Mouse (Mus musculus) lung, postnatal 0 days (tissue): ENCODE measurements around the gene Mical3. TPM values are rescaled to one million over a fixed set of nuclear protein-coding genes. Genes with fewer than 3 reads are reported as not detected.
A peak's percentile ranks its signal among the peaks of the same experiment; 100 is the strongest.

Experiments
- ATAC-seq: fragments of 200-750 bp; cut with Nextera tagmentation; 2 replicates; pipeline ENCODE4 v1.8.0; 2017; ENCODE audit warnings: moderate library complexity
- DNase-seq: peaks from one replicate; pipeline ENCODE4 v3.0.0-alpha.2; 2016; ENCODE audit warnings: low spot score
- H3K27ac ChIP-seq: fragments of 300-500 bp; sonication (generic); 2 replicates; pipeline ENCODE4 v1.5.1; 2014; ENCODE audit warnings: antibody characterized with exemption, mild to moderate bottlenecking, low read length, mixed read lengths
- H3K27me3 ChIP-seq: fragments of 300-500 bp; sonication (generic); replicated peaks from 2 replicates; pipeline ENCODE4 v1.6.1; 2014; ENCODE audit warnings: low read length, mixed read lengths; ENCODE audit not compliant: insufficient read depth
- H3K36me3 ChIP-seq: fragments of 300-500 bp; sonication (generic); 2 replicates; pipeline ENCODE4 v1.6.1; 2014; ENCODE audit warnings: low read length, mixed read lengths; ENCODE audit not compliant: insufficient read depth
- H3K4me1 ChIP-seq: fragments of 300-500 bp; sonication (generic); 2 replicates; pipeline ENCODE4 v1.6.1; 2014; ENCODE audit warnings: antibody characterized with exemption, low read depth, low read length, mixed read lengths; ENCODE audit not compliant: insufficient read depth
- H3K4me2 ChIP-seq: fragments of 300-500 bp; sonication (generic); replicated peaks from 2 replicates; pipeline ENCODE4 v1.6.1; 2014; ENCODE audit warnings: low read depth, mild to moderate bottlenecking, low read length, moderate library complexity, mixed read lengths
- H3K4me3 ChIP-seq: fragments of 300-500 bp; sonication (generic); 2 replicates; pipeline ENCODE4 v1.5.1; 2014; ENCODE audit warnings: low read depth, low read length
- H3K9ac ChIP-seq: fragments of 300-500 bp; sonication (generic); replicated peaks from 2 replicates; pipeline ENCODE4 v1.6.1; 2014; ENCODE audit warnings: low read depth, mild to moderate bottlenecking
- H3K9me3 ChIP-seq: fragments of 300-500 bp; sonication (generic); 2 replicates; pipeline ENCODE4 v1.6.1; 2016; ENCODE audit warnings: low read length, mixed read lengths
- CTCF ChIP-seq: IDR thresholded peaks from 2 replicates; pipeline ENCODE4 v1.5.1; 2016; ENCODE audit warnings: antibody characterized with exemption, mild to moderate bottlenecking
- EP300 ChIP-seq: IDR thresholded peaks from 2 replicates; pipeline ENCODE4 v1.6.1; 2016; ENCODE audit warnings: antibody characterized with exemption, mild to moderate bottlenecking, control low read depth
- WGBS: fragments of 180-500 bp; shearing (Covaris S2); extraction: QIAGEN DNeasy Blood & Tissue Kit; methylation state at CpG from one replicate; pipeline ENCODE4 v1.1.7; 2014; 5-methylcytosine and 5-hydroxymethylcytosine counted together
- polyA plus RNA-seq: library from polyadenylated mRNA; unstranded; fragments of >200 nt; fragmentation: Nextera tagmentation; extraction: Ambion mirVana; gene quantifications from 2 replicates; pipeline ENCODE4 v1.2.1, GENCODE M21; 2015

Gene Mical3
- polyA plus RNA-seq, 1 experiment from 2014 or later: 12.8 TPM

DNA sequence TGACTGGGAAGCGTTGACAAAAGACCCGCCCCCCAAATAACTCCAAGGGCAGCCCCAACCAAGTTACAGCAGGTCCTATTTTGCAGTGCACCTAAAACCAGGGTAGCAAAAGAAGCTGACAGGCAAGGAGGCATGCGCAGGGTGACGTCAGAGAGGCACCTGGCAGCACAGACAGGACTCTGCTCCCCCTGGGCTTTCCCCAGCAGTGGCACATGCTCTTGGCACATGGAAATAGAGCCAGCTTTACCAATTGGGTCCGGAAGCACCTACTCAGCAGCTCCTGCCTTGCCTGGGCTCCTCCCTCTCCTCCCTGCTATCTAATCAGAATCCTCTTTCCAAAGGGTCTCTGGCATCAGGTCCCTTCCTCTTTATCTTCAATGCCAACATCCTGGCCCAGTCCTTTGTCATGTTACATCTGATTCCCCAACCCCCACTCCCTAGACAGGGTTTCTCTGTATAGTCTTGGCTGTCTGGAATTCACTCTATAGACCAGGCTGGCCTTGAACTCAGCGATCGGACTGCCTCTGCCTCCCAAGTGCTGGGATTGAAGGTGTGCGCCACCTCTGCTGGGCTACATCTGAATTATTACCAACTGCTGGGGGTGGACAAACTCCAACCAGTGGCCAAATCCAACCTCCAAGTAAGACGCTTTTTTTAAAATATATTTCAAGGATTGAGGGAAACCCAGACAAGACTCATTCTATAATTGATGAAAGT lies 32.1 kb downstream of the Mical3 start:
- Histone ChIP-seq H3K27ac (no peak overlapping the region), H3K4me3 (no peak overlapping the region), H3K4me2 (no peak overlapping the region), H3K4me1 (peaks cover 8% of the 10 kb centered on the region), H3K36me3 (no peaks in the 10 kb centered on the region), H3K9me3 (no peaks in the 10 kb centered on the region), H3K9ac (no peak overlapping the region), H3K27me3 (no peaks in the 10 kb centered on the region)
- no peak for TF ChIP-seq EP300
- no peak for TF ChIP-seq CTCF
- DNase-seq (no peak), ATAC-seq (no peak)
- 76% methylated on average over 9 of the region's 9 CpGs for WGBS

DNA sequence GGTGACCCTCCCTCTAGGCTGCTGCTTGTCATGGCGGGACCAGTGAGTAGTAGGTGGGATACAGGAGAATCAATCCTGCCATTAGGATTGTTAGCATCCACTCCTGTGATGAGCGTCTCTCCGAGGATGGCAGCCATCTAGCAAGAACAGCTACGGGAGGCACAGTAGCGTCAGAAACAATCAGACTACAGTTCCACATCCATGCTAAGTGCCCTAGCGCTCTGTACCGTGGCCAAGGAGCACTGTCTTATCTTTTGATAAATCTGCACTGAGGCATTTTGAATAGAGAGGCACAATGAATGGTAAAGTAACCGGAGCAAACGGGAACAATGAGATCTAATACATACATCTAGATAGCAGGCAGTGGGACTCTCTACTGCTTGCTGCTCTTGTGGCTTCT lies 32.7 kb downstream of the Mical3 start:
- DNase-seq (no peak), ATAC-seq (no peak)
- WGBS: 51% methylated on average over 9 of the region's 9 CpGs
- Histone ChIP-seq H3K27me3 (no peaks in the 10 kb centered on the region), H3K9ac (no peak overlapping the region), H3K9me3 (no peaks in the 10 kb centered on the region), H3K4me1 (peaks cover 2% of the 10 kb centered on the region), H3K36me3 (no peaks in the 10 kb centered on the region), H3K27ac (no peak overlapping the region), H3K4me2 (no peak overlapping the region), H3K4me3 (no peak overlapping the region)
- TF ChIP-seq CTCF (no peak), EP300 (no peak)

DNA sequence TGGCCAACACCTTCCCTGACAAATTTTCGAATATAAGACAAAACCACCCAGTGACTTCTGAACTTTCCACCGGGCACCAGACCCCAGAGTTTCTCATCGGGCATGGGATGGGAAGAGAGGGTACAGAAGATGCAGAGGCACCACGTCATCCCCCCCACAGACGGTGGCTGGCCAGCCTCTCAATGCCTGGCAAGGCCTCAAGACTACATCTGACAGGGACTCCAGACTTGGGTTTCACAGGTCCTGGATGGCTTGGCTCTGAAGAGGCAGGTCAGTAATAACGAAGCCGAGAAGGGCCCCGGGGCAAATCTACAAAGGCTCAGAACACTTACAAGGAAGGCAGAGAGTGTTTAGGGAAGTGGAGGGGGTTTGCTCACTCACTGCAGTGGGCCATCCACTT lies 33.9 kb downstream of the Mical3 start:
- Histone ChIP-seq H3K4me2 (no peak overlapping the region), H3K4me1 (no peaks in the 10 kb centered on the region), H3K36me3 (no peaks in the 10 kb centered on the region), H3K27me3 (no peaks in the 10 kb centered on the region), H3K9me3 (no peaks in the 10 kb centered on the region), H3K4me3 (no peak overlapping the region), H3K27ac (no peak overlapping the region), H3K9ac (no peak overlapping the region)
- TF ChIP-seq EP300: no peak
- TF ChIP-seq CTCF: no peak
- WGBS: 87% methylated on average over 8 of the region's 8 CpGs
- DNase-seq (no peak), ATAC-seq (no peak)

DNA sequence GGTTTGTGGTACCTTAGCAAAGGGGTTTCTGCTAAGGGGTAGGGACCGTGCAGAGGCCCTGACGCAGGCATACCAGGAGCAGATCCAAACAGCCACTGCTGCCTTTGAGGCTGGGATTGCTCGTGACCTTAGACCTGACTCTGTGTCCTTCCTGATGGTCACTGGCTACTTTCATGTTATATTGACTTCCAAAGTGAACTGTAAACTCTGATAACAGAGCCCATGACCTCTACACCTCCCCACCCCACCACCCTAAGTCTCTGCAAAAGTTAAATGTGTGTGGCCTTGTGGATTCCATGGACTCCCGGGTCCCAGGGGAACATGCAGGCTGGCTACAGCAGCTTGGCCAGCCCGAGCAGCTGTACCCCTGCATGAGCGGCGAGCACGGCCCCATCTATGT lies 34.4 kb downstream of the Mical3 start:
- Histone ChIP-seq H3K4me1 (no peaks in the 10 kb centered on the region), H3K9me3 (no peaks in the 10 kb centered on the region), H3K4me3 (no peak overlapping the region), H3K27ac (no peak overlapping the region), H3K4me2 (no peak overlapping the region), H3K36me3 (no peaks in the 10 kb centered on the region), H3K9ac (no peak overlapping the region), H3K27me3 (no peaks in the 10 kb centered on the region)
- whole genome bisulfite sequencing: 86% methylated on average over 8 of the region's 8 CpGs
- ATAC-seq (no peak), DNase-seq (no peak)
- no peak for TF ChIP-seq CTCF
- TF ChIP-seq EP300: no peak

DNA sequence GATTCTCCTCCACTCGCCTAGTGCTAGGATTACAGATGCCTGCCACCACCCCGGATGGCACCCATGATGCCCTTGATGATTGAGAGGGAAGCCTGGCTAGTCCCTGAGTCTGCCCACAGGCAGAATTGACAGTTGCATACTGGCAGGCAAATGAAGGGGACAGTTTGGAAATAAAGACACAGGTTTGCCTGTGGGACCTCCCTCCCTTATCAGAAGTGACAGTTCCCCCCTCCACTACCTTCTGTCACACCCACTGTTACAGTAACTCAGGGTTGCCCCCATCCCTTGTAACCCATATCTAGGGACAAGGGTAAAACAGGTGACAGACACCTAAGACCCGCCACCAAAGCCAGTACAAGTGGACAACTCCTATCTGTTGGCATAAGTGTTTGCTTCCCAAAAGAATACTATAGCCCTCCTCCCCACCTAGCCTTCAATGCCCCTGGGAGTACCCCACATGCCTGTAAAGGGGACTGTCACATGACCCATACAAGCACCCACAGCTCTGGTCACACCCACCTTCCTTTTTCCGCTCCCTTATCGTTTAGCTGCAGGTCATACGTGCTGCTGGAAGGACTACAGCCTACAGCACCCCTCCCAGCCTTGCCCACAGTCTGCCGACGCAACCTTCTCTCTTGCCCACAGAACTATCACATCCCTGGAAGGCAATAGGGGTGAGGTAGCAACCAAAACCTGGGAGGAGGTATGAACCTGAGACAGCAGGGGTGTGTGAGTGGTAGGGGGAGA lies 37.0 kb downstream of the Mical3 start:
- DNase-seq: no peak
- 78% methylated on average over 8 of the region's 8 CpGs for WGBS
- Histone ChIP-seq H3K9me3 (no peaks in the 10 kb centered on the region), H3K4me1 (no peaks in the 10 kb centered on the region), H3K9ac (no peak overlapping the region), H3K4me3 (no peak overlapping the region), H3K27ac (no peak overlapping the region), H3K27me3 (no peaks in the 10 kb centered on the region), H3K36me3 (no peaks in the 10 kb centered on the region), H3K4me2 (no peak overlapping the region)
- TF ChIP-seq CTCF: no peak
- TF ChIP-seq EP300: no peak
- 0 out of 2 replicates have a peak, but pooled peaks have one; percentile 24 for ATAC-seq

DNA sequence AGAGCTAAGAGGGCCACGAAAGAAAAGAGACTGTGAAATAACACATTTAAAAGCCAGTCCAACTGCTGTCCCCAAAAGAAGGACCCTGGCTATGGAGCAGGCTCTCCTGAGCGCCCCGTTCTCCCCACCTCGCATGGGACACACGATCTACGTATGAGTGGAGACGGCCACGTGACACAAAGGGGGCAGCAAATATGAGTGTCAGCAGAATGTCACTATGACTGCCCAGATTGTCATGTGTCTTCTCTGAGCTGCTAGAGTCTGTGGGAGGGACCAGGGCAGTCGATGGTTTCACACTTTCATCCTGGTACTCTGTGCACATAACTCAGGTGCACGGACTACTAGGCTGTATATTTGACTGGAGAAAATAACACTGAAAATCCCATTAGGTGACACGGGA lies 40.0 kb downstream of the Mical3 start:
- Histone ChIP-seq H3K27me3 (no peaks in the 10 kb centered on the region), H3K9me3 (no peaks in the 10 kb centered on the region), H3K4me2 (no peak overlapping the region), H3K36me3 (no peaks in the 10 kb centered on the region), H3K27ac (no peak overlapping the region), H3K4me3 (no peak overlapping the region), H3K4me1 (peaks cover 15% of the 10 kb centered on the region; the same call in 1 of the 2 replicates), H3K9ac (no peak overlapping the region)
- DNase-seq (no peak), ATAC-seq (no peak)
- 66% methylated on average over 11 of the region's 11 CpGs for WGBS
- TF ChIP-seq CTCF (no peak), EP300 (no peak)
